Mouse (Mus musculus) liver, embryonic 14.5 days (tissue): ENCODE results near the gene Serpina3b.

ENCODE experiments used
- CTCF ChIP-seq: IDR thresholded peaks from 2 replicates; pipeline ENCODE4 v1.5.1; 2016; ENCODE audit warnings: antibody characterized with exemption, low read depth, control low read depth
- EP300 ChIP-seq: IDR thresholded peaks from 2 replicates; pipeline ENCODE4 v1.6.1; 2016; ENCODE audit warnings: antibody characterized with exemption, low read depth

- TF ChIP-seq EP300 (no peak), CTCF (no peak)
These were observed 50.8 kb downstream of the Serpina3b start for GRCm38 (mm10) chr12:104178577-104178976.
